Mouse (Mus musculus): ENCODE measurements around the gene Tnpo1. TPM values are rescaled to one million over a fixed set of nuclear protein-coding genes. Genes with fewer than 3 reads are reported as not detected.

The Tnpo1 gene
- polyA plus RNA-seq, 1 experiment from 2014 or later: 63.5 TPM

GRCm38 (mm10) chr13:98871263-98871662 lies 54.9 kb downstream of the Tnpo1 start:
- WGBS: 44% methylated on average over 1 of the region's 1 CpGs
- DNase-seq: no peak

GRCm38 (mm10) chr13:98868236-98868923 lies 57.8 kb downstream of the Tnpo1 start:
- peaks cover 86% of the 10 kb centered on the region for H3K36me3 ChIP-seq (ENCODE audit: control insufficient read depth, insufficient read depth, low read length)
- 96% methylated on average over 9 of the region's 9 CpGs for WGBS
- H3K4me3 ChIP-seq (replicated peaks; ENCODE audit: low read depth, low read length): no peak overlapping the region
- no peaks in the 10 kb centered on the region for H3K9me3 ChIP-seq (ENCODE audit: control insufficient read depth, low read length)
- ATAC-seq (ENCODE audit: low FRiP score, low TSS enrichment): no peak
- H3K4me2 ChIP-seq (ENCODE audit: low read length): no peak overlapping the region
- H3K27ac ChIP-seq (replicated peaks; ENCODE audit: low read depth, low read length): no peak overlapping the region
- peaks cover 14% of the 10 kb centered on the region; the same call in 1 of the 2 replicates for H3K4me1 ChIP-seq (ENCODE audit: control insufficient read depth, insufficient read depth, low read length)
- DNase-seq: no peak
- no peaks in the 10 kb centered on the region for H3K27me3 ChIP-seq (ENCODE audit: control insufficient read depth, insufficient read depth, low read length)
- H3K9ac ChIP-seq (replicated peaks; ENCODE audit: low read length): no peak overlapping the region

More at GRCm38 (mm10) chr13:98871263-98871662, 54.9 kb downstream of the Tnpo1 start:
- no peaks in the 10 kb centered on the region for H3K27me3 ChIP-seq (ENCODE audit: control insufficient read depth, insufficient read depth, low read length)
- H3K4me1 ChIP-seq (ENCODE audit: control insufficient read depth, insufficient read depth, low read length): peaks cover 18% of the 10 kb centered on the region; the same call in 1 of the 2 replicates
- no peak overlapping the region for H3K9ac ChIP-seq (replicated peaks; ENCODE audit: low read length)
- no peak for ATAC-seq (ENCODE audit: low FRiP score, low TSS enrichment)
- H3K4me3 ChIP-seq (replicated peaks; ENCODE audit: low read depth, low read length): no peak overlapping the region
- no peak overlapping the region; the same call in 1 of the 2 replicates for H3K27ac ChIP-seq (replicated peaks; ENCODE audit: low read depth, low read length)
- H3K4me2 ChIP-seq (ENCODE audit: low read length): no peak overlapping the region
- peaks cover 82% of the 10 kb centered on the region for H3K36me3 ChIP-seq (ENCODE audit: control insufficient read depth, insufficient read depth, low read length)
- no peaks in the 10 kb centered on the region for H3K9me3 ChIP-seq (ENCODE audit: control insufficient read depth, low read length)

GRCm38 (mm10) chr13:98867810-98868209 lies 58.4 kb downstream of the Tnpo1 start:
- peaks cover 89% of the 10 kb centered on the region for H3K36me3 ChIP-seq (ENCODE audit: control insufficient read depth, insufficient read depth, low read length)

GRCm38 (mm10) chr13:98855291-98855690 lies 70.9 kb downstream of the Tnpo1 start:
- Histone ChIP-seq H3K27ac (replicated peaks; ENCODE audit: low read depth, low read length) (no peak overlapping the region), H3K4me3 (replicated peaks; ENCODE audit: low read depth, low read length) (no peak overlapping the region), H3K36me3 (ENCODE audit: control insufficient read depth, insufficient read depth, low read length) (peaks cover 86% of the 10 kb centered on the region), H3K4me2 (ENCODE audit: low read length) (no peak overlapping the region), H3K4me1 (ENCODE audit: control insufficient read depth, insufficient read depth, low read length) (no peaks in the 10 kb centered on the region), H3K27me3 (ENCODE audit: control insufficient read depth, insufficient read depth, low read length) (no peaks in the 10 kb centered on the region), H3K9ac (replicated peaks; ENCODE audit: low read length) (no peak overlapping the region), H3K9me3 (ENCODE audit: control insufficient read depth, low read length) (no peaks in the 10 kb centered on the region)
- ATAC-seq (ENCODE audit: low FRiP score, low TSS enrichment) (no peak), DNase-seq (no peak)
- WGBS: 93% methylated on average over 8 of the region's 8 CpGs

More at GRCm38 (mm10) chr13:98867810-98868209, 58.4 kb downstream of the Tnpo1 start:
- no peak for ATAC-seq (ENCODE audit: low FRiP score, low TSS enrichment)
- H3K27ac ChIP-seq (replicated peaks; ENCODE audit: low read depth, low read length): no peak overlapping the region
- peaks cover 9% of the 10 kb centered on the region; the same call in 1 of the 2 replicates for H3K4me1 ChIP-seq (ENCODE audit: control insufficient read depth, insufficient read depth, low read length)
- peak; percentile 75 for DNase-seq
- H3K9me3 ChIP-seq (ENCODE audit: control insufficient read depth, low read length): no peaks in the 10 kb centered on the region
- no peaks in the 10 kb centered on the region for H3K27me3 ChIP-seq (ENCODE audit: control insufficient read depth, insufficient read depth, low read length)
- no peak overlapping the region for H3K9ac ChIP-seq (replicated peaks; ENCODE audit: low read length)
- 62% methylated on average over 2 of the region's 2 CpGs for WGBS
- H3K4me2 ChIP-seq (ENCODE audit: low read length): no peak overlapping the region
- H3K4me3 ChIP-seq (replicated peaks; ENCODE audit: low read depth, low read length): no peak overlapping the region

- Histone ChIP-seq H3K27me3 (ENCODE audit: control insufficient read depth, insufficient read depth, low read length) (no peaks in the 10 kb centered on the region), H3K4me1 (ENCODE audit: control insufficient read depth, insufficient read depth, low read length) (no peaks in the 10 kb centered on the region), H3K9me3 (ENCODE audit: control insufficient read depth, low read length) (no peaks in the 10 kb centered on the region), H3K27ac (replicated peaks; ENCODE audit: low read depth, low read length) (no peak overlapping the region), H3K4me3 (replicated peaks; ENCODE audit: low read depth, low read length) (no peak overlapping the region), H3K9ac (replicated peaks; ENCODE audit: low read length) (no peak overlapping the region), H3K4me2 (ENCODE audit: low read length) (no peak overlapping the region), H3K36me3 (ENCODE audit: control insufficient read depth, insufficient read depth, low read length) (peaks cover 60% of the 10 kb centered on the region)
- ATAC-seq (ENCODE audit: low FRiP score, low TSS enrichment) (no peak), DNase-seq (no peak)
- 90% methylated on average over 1 of the region's 1 CpGs for WGBS
Measured at GRCm38 (mm10) chr13:98845794-98846193, 80.4 kb downstream of the Tnpo1 start.

- Histone ChIP-seq H3K4me1 (ENCODE audit: control insufficient read depth, insufficient read depth, low read length) (no peaks in the 10 kb centered on the region), H3K27ac (replicated peaks; ENCODE audit: low read depth, low read length) (no peak overlapping the region), H3K36me3 (ENCODE audit: control insufficient read depth, insufficient read depth, low read length) (peaks cover 19% of the 10 kb centered on the region; the same call in 1 of the 2 replicates), H3K4me2 (ENCODE audit: low read length) (no peak overlapping the region), H3K9ac (replicated peaks; ENCODE audit: low read length) (no peak overlapping the region), H3K27me3 (ENCODE audit: control insufficient read depth, insufficient read depth, low read length) (no peaks in the 10 kb centered on the region), H3K4me3 (replicated peaks; ENCODE audit: low read depth, low read length) (no peak overlapping the region), H3K9me3 (ENCODE audit: control insufficient read depth, low read length) (no peaks in the 10 kb centered on the region)
- 89% methylated on average over 6 of the region's 6 CpGs for WGBS
- DNase-seq: peak; percentile 31
- no peak for ATAC-seq (ENCODE audit: low FRiP score, low TSS enrichment)
Measured at GRCm38 (mm10) chr13:98836423-98837088, 89.6 kb downstream of the Tnpo1 start.

- Histone ChIP-seq H3K27ac (replicated peaks; ENCODE audit: low read depth, low read length) (no peak overlapping the region), H3K4me3 (replicated peaks; ENCODE audit: low read depth, low read length) (no peak overlapping the region), H3K9me3 (ENCODE audit: control insufficient read depth, low read length) (no peaks in the 10 kb centered on the region), H3K4me2 (ENCODE audit: low read length) (no peak overlapping the region), H3K27me3 (ENCODE audit: control insufficient read depth, insufficient read depth, low read length) (no peaks in the 10 kb centered on the region), H3K4me1 (ENCODE audit: control insufficient read depth, insufficient read depth, low read length) (no peaks in the 10 kb centered on the region), H3K9ac (replicated peaks; ENCODE audit: low read length) (no peak overlapping the region), H3K36me3 (ENCODE audit: control insufficient read depth, insufficient read depth, low read length) (peaks cover 14% of the 10 kb centered on the region; the same call in 1 of the 2 replicates)
- DNase-seq (no peak), ATAC-seq (ENCODE audit: low FRiP score, low TSS enrichment) (no peak)
- WGBS: 92% methylated on average over 5 of the region's 5 CpGs
Measured at GRCm38 (mm10) chr13:98835740-98836139, 90.4 kb downstream of the Tnpo1 start.

- Histone ChIP-seq H3K9ac (replicated peaks; ENCODE audit: low read length) (no peak overlapping the region), H3K9me3 (ENCODE audit: control insufficient read depth, low read length) (no peaks in the 10 kb centered on the region), H3K4me3 (replicated peaks; ENCODE audit: low read depth, low read length) (no peak overlapping the region), H3K27me3 (ENCODE audit: control insufficient read depth, insufficient read depth, low read length) (no peaks in the 10 kb centered on the region), H3K27ac (replicated peaks; ENCODE audit: low read depth, low read length) (no peak overlapping the region), H3K4me1 (ENCODE audit: control insufficient read depth, insufficient read depth, low read length) (no peaks in the 10 kb centered on the region), H3K36me3 (ENCODE audit: control insufficient read depth, insufficient read depth, low read length) (peaks cover 8% of the 10 kb centered on the region; the same call in 1 of the 2 replicates), H3K4me2 (ENCODE audit: low read length) (no peak overlapping the region)
- DNase-seq (no peak), ATAC-seq (ENCODE audit: low FRiP score, low TSS enrichment) (no peak)
- WGBS: 82% methylated on average over 3 of the region's 3 CpGs
Measured at GRCm38 (mm10) chr13:98834723-98835122, 91.5 kb downstream of the Tnpo1 start.
